ENCODE assay signal across 8 mouse cellular contexts in genomic region chr2:30092280-30092918, GRCm38 (mm10). TPM values are rescaled to one million over a fixed set of nuclear protein-coding genes. Genes with fewer than 3 reads are reported as not detected.
DNase-seq lines count a peak whose midpoint lies in the region; ATAC-seq and TF ChIP-seq lines count a peak whose summit lies in the region.

No protein-coding gene starts in this region.

- H3K4me2 ChIP-seq in heart, embryonic 13.5 days = peak overlapping the region; percentile 77
- H3K4me2 ChIP-seq in hindbrain, embryonic 13.5 days = peak overlapping the region; percentile 82
- peak overlapping the region; percentile 69 for H3K4me2 ChIP-seq in midbrain, embryonic 12.5 days (replicated peaks)

- H3K9ac ChIP-seq in heart, embryonic 13.5 days = peak overlapping the region; percentile 89
- peak overlapping the region; percentile 83 for H3K9ac ChIP-seq in MEL (ENCODE audit: control insufficient read depth, low read depth, low read length, poor library complexity, severe bottlenecking)
- H3K9ac ChIP-seq in hindbrain, embryonic 13.5 days = peak overlapping the region; percentile 71; the same call in 1 of the 2 replicates
- H3K9ac ChIP-seq in midbrain, embryonic 12.5 days (replicated peaks) = peak overlapping the region; percentile 60

- no peak for TF ChIP-seq CTCF in MEL (IDR thresholded peaks at IDR 0.05 in 2 of 3, conservative IDR thresholded peaks at IDR 0.05 in 1 of 3; ENCODE audit: control insufficient read depth in 1 of 3, insufficient read depth in 1 of 3, low read depth in 2 of 3, low read length in 3 of 3, poor library complexity in 1 of 3, severe bottlenecking in 1 of 3)

- H3K4me1 ChIP-seq in heart, embryonic 13.5 days = peaks cover 23% of the 10 kb centered on the region
- H3K4me1 ChIP-seq in MEL (ENCODE audit: control insufficient read depth in 1 of 2, insufficient read depth in 2 of 2, low read length in 2 of 2) = peaks cover 0 to 16% of the 10 kb centered on the region in 2 experiments; a peak in 2 of 4 replicates
- peaks cover 22% of the 10 kb centered on the region for H3K4me1 ChIP-seq in hindbrain, embryonic 13.5 days (replicated peaks)
- peaks cover 17% of the 10 kb centered on the region for H3K4me1 ChIP-seq in midbrain, embryonic 12.5 days

- TF ChIP-seq RAD21 in MEL (IDR thresholded peaks at IDR 0.05; ENCODE audit: low read depth, low read length) = no peak

- no peak for TF ChIP-seq POLR2A in MEL (IDR thresholded peaks at IDR 0.05; ENCODE audit: control insufficient read depth in 1 of 2, insufficient read depth in 1 of 2, low read depth in 1 of 2, low read length in 2 of 2, poor library complexity in 1 of 2)

- H3K79me2 ChIP-seq in MEL (ENCODE audit: control insufficient read depth, insufficient read depth, low read length, poor library complexity) = peaks cover 20% of the 10 kb centered on the region

- WGBS in heart, embryonic 13.5 days = 25% methylated on average over 6 of the region's 6 CpGs
- 60% methylated on average over 6 of the region's 6 CpGs for WGBS in hindbrain, embryonic 13.5 days
- 56% methylated on average over 6 of the region's 6 CpGs for WGBS in midbrain, embryonic 12.5 days

- H3K36me3 ChIP-seq in heart, embryonic 13.5 days = peaks cover 33% of the 10 kb centered on the region
- H3K36me3 ChIP-seq in MEL (ENCODE audit: control insufficient read depth in 1 of 2, insufficient read depth in 2 of 2, low read length in 2 of 2) = peaks cover 0 to 6% of the 10 kb centered on the region in 2 experiments; a peak in 1 of 4 replicates
- H3K36me3 ChIP-seq in hindbrain, embryonic 13.5 days = peaks cover 37% of the 10 kb centered on the region
- H3K36me3 ChIP-seq in midbrain, embryonic 12.5 days = peaks cover 16% of the 10 kb centered on the region

- peak overlapping the region; percentile 74 for H3K4me3 ChIP-seq in heart, embryonic 13.5 days
- H3K4me3 ChIP-seq in MEL (ENCODE audit: control insufficient read depth in 1 of 2, insufficient read depth in 1 of 2, low read depth in 2 of 2, low read length in 2 of 2) = peak overlapping the region in 1 of 2 experiments; percentile 90; a peak in 3 of 4 replicates
- peak overlapping the region; percentile 60 for H3K4me3 ChIP-seq in hindbrain, embryonic 13.5 days
- peak overlapping the region; percentile 64 for H3K4me3 ChIP-seq in midbrain, embryonic 12.5 days

- peak overlapping the region; percentile 60 for H3K27ac ChIP-seq in heart, embryonic 13.5 days (replicated peaks)
- no peak overlapping the region for H3K27ac ChIP-seq in MEL (ENCODE audit: control insufficient read depth, low read depth, low read length)
- H3K27ac ChIP-seq in hindbrain, embryonic 13.5 days = no peak overlapping the region; the same call in 1 of the 2 replicates
- no peak overlapping the region for H3K27ac ChIP-seq in midbrain, embryonic 12.5 days (replicated peaks)

- DNase-seq in heart, postnatal 14 days = no peak
- no peak for DNase-seq in MEL (ENCODE audit: low read depth, low spot score)
- no peak for DNase-seq in layer of hippocampus, postnatal 25 days (ENCODE audit: extremely low spot score in 1 of 2, low spot score in 1 of 2)
- DNase-seq in right cerebral cortex, adult 2 months (ENCODE audit: low spot score in 2 of 2) = no peak
- no peak for DNase-seq in frontal cortex, adult 2 months (ENCODE audit: extremely low spot score in 1 of 2, low spot score in 1 of 2)

- no peaks in the 10 kb centered on the region for H3K27me3 ChIP-seq in heart, embryonic 13.5 days (replicated peaks)
- H3K27me3 ChIP-seq in MEL (ENCODE audit: control insufficient read depth in 1 of 2, insufficient read depth in 2 of 2, low read length in 2 of 2) = no peaks in the 10 kb centered on the region
- H3K27me3 ChIP-seq in hindbrain, embryonic 13.5 days = no peaks in the 10 kb centered on the region
- H3K27me3 ChIP-seq in midbrain, embryonic 12.5 days = no peaks in the 10 kb centered on the region

- intact Hi-C loops in heart, postnatal 14 days (cut with DNase I) = loop anchor here (1.0 kb wide), 1 partner anchor 14 kb away; no protein-coding TSS in a partner anchor

- H3K9me3 ChIP-seq in heart, embryonic 13.5 days = no peaks in the 10 kb centered on the region
- H3K9me3 ChIP-seq in MEL (replicated peaks; ENCODE audit: insufficient read depth, low read length) = no peaks in the 10 kb centered on the region
- no peaks in the 10 kb centered on the region for H3K9me3 ChIP-seq in hindbrain, embryonic 13.5 days
- H3K9me3 ChIP-seq in midbrain, embryonic 12.5 days = no peaks in the 10 kb centered on the region

- no peak for TF ChIP-seq EP300 in MEL (IDR thresholded peaks at IDR 0.05; ENCODE audit: low read depth in 1 of 2, low read length in 2 of 2)

- no peak for ATAC-seq in heart, embryonic 13.5 days (ENCODE audit: extremely low read depth, insufficient number of reproducible peaks, low FRiP score, low TSS enrichment)
- ATAC-seq in hindbrain, embryonic 13.5 days (ENCODE audit: low FRiP score) = no peak
- no peak for ATAC-seq in midbrain, embryonic 12.5 days (ENCODE audit: low FRiP score, low read depth)

TF ChIP-seq in MEL, 35 proteins besides CTCF, POLR2A, EP300 and RAD21 (continues in another document):
- TF ChIP-seq MYC (IDR thresholded peaks at IDR 0.05; ENCODE audit: low read depth, low read length) = no peak
- TF ChIP-seq E2F4 (IDR thresholded peaks at IDR 0.05; ENCODE audit: borderline replicate concordance, low read depth, low read length) = no peak
- no peak for TF ChIP-seq ZC3H11A (IDR thresholded peaks at IDR 0.05; ENCODE audit: low read depth, low read length)
- TF ChIP-seq USF2 (IDR thresholded peaks at IDR 0.05; ENCODE audit: borderline replicate concordance in 1 of 2, insufficient read depth in 1 of 2, low read depth in 1 of 2, low read length in 2 of 2) = no peak
- TF ChIP-seq SMC3 (IDR thresholded peaks at IDR 0.05; ENCODE audit: low read depth, low read length) = no peak
- no peak for TF ChIP-seq ZKSCAN1 (IDR thresholded peaks at IDR 0.05; ENCODE audit: low read depth, low read length)
- TF ChIP-seq TBP (IDR thresholded peaks at IDR 0.05; ENCODE audit: low read depth, low read length) = no peak

RNA-seq across cellular contexts. Expression of gene Zdhhc12, which starts 1.0 kb away (rescaled TPM):
- polyA plus RNA-seq in heart, embryonic 13.5 days (2015; fragmentation: Nextera tagmentation; extraction: Ambion mirVana) = 36.5 and 45.5 TPM in 2 replicates
- 1 to 10 TPM; 5.2 to 5.6 TPM for total RNA-seq in heart, postnatal 14 days (2021)
- 22.6 and 25.1 TPM in 2 replicates for total RNA-seq in MEL (2012; rRNA removed)
- 10 to 100 TPM in 1 of 2 experiments, not detected in 1; 42.1 TPM for polyA plus RNA-seq in MEL (2012; ENCODE audit: insufficient read depth in 1 of 2, insufficient read length in 2 of 2, low read depth in 1 of 2, low replicate concordance in 2 of 2, missing spikeins in 1 of 2)
- 24.2 TPM in 2 replicates for polyA plus RNA-seq in hindbrain, embryonic 13.5 days (2015; fragmentation: Nextera tagmentation; extraction: Ambion mirVana)
- polyA plus RNA-seq in midbrain, embryonic 12.5 days (2016; fragmentation: Nextera tagmentation; extraction: Ambion mirVana) = 22.8 and 23.9 TPM in 2 replicates
- 10 to 100 TPM in 1 of 2 experiments, 1 to 10 TPM in 1; 9.9 to 11.4 TPM for total RNA-seq in layer of hippocampus, postnatal 25 days (2021)
- 20.8 and 21.4 TPM in 2 replicates for polyA plus RNA-seq in frontal cortex, adult 2 months (2012; rRNA removed)

RNA-seq across cellular contexts. Expression of gene Pkn3, which starts 14.9 kb away (rescaled TPM):
- polyA plus RNA-seq in heart, embryonic 13.5 days (2015; fragmentation: Nextera tagmentation; extraction: Ambion mirVana) = 13.1 and 13.2 TPM in 2 replicates
- total RNA-seq in heart, postnatal 14 days (2021) = 10 to 100 TPM; 10.3 to 12.2 TPM
- 2.0 and 2.9 TPM in 2 replicates for total RNA-seq in MEL (2012; rRNA removed)
- 1 to 10 TPM in 1 of 2 experiments, not detected in 1; 5.8 TPM for polyA plus RNA-seq in MEL (2012; ENCODE audit: insufficient read depth in 1 of 2, insufficient read length in 2 of 2, low read depth in 1 of 2, low replicate concordance in 2 of 2, missing spikeins in 1 of 2)
- polyA plus RNA-seq in hindbrain, embryonic 13.5 days (2015; fragmentation: Nextera tagmentation; extraction: Ambion mirVana) = 1.9 and 2.3 TPM in 2 replicates
- 8.7 and 9.2 TPM in 2 replicates for polyA plus RNA-seq in midbrain, embryonic 12.5 days (2016; fragmentation: Nextera tagmentation; extraction: Ambion mirVana)
- total RNA-seq in layer of hippocampus, postnatal 25 days (2021) = 1 to 10 TPM; 1.2 to 1.9 TPM
- 2.0 and 2.7 TPM in 2 replicates for polyA plus RNA-seq in frontal cortex, adult 2 months (2012; rRNA removed)

RNA-seq across cellular contexts. Expression of gene Zer1, which starts 32.0 kb away (rescaled TPM):
- 5.6 and 6.3 TPM in 2 replicates for polyA plus RNA-seq in heart, embryonic 13.5 days (2015; fragmentation: Nextera tagmentation; extraction: Ambion mirVana)
- 10 to 100 TPM; 25.1 to 27.7 TPM for total RNA-seq in heart, postnatal 14 days (2021)
- total RNA-seq in MEL (2012; rRNA removed) = 3.9 and 4.3 TPM in 2 replicates
- 10 to 100 TPM in 1 of 2 experiments, not detected in 1; 14.0 TPM for polyA plus RNA-seq in MEL (2012; ENCODE audit: insufficient read depth in 1 of 2, insufficient read length in 2 of 2, low read depth in 1 of 2, low replicate concordance in 2 of 2, missing spikeins in 1 of 2)
- 14.1 and 15.2 TPM in 2 replicates for polyA plus RNA-seq in hindbrain, embryonic 13.5 days (2015; fragmentation: Nextera tagmentation; extraction: Ambion mirVana)
- polyA plus RNA-seq in midbrain, embryonic 12.5 days (2016; fragmentation: Nextera tagmentation; extraction: Ambion mirVana) = 11.6 and 11.7 TPM in 2 replicates
- 100 to 1,000 TPM; 191 to 213 TPM for total RNA-seq in layer of hippocampus, postnatal 25 days (2021)
- polyA plus RNA-seq in frontal cortex, adult 2 months (2012; rRNA removed) = 146 and 169 TPM in 2 replicates

RNA-seq across cellular contexts. Expression of gene Set, which starts 35.2 kb away (rescaled TPM):
- 214 and 239 TPM in 2 replicates for polyA plus RNA-seq in heart, embryonic 13.5 days (2015; fragmentation: Nextera tagmentation; extraction: Ambion mirVana)
- total RNA-seq in heart, postnatal 14 days (2021) = 10 to 100 TPM; 93.9 to 97.0 TPM
- total RNA-seq in MEL (2012; rRNA removed) = 580 and 633 TPM in 2 replicates
- polyA plus RNA-seq in MEL (2012; ENCODE audit: insufficient read depth in 1 of 2, insufficient read length in 2 of 2, low read depth in 1 of 2, low replicate concordance in 2 of 2, missing spikeins in 1 of 2) = 100 to 1,000 TPM; 250 to 973 TPM
- polyA plus RNA-seq in hindbrain, embryonic 13.5 days (2015; fragmentation: Nextera tagmentation; extraction: Ambion mirVana) = 400 TPM in 2 replicates
- 627 and 693 TPM in 2 replicates for polyA plus RNA-seq in midbrain, embryonic 12.5 days (2016; fragmentation: Nextera tagmentation; extraction: Ambion mirVana)
- total RNA-seq in layer of hippocampus, postnatal 25 days (2021) = 100 to 1,000 TPM; 187 to 188 TPM
- 226 and 229 TPM in 2 replicates for polyA plus RNA-seq in frontal cortex, adult 2 months (2012; rRNA removed)

RNA-seq across cellular contexts. Expression of gene Tbc1d13, which starts 41.1 kb away (rescaled TPM):
- 5.1 and 5.5 TPM in 2 replicates for polyA plus RNA-seq in heart, embryonic 13.5 days (2015; fragmentation: Nextera tagmentation; extraction: Ambion mirVana)
- 10 to 100 TPM; 18.8 to 19.6 TPM for total RNA-seq in heart, postnatal 14 days (2021)
- 49.1 and 62.4 TPM in 2 replicates for total RNA-seq in MEL (2012; rRNA removed)
- polyA plus RNA-seq in MEL (2012; ENCODE audit: insufficient read depth in 1 of 2, insufficient read length in 2 of 2, low read depth in 1 of 2, low replicate concordance in 2 of 2, missing spikeins in 1 of 2) = 10 to 100 TPM in 1 of 2 experiments, not detected in 1; 78.5 TPM
- 11.9 and 14.6 TPM in 2 replicates for polyA plus RNA-seq in hindbrain, embryonic 13.5 days (2015; fragmentation: Nextera tagmentation; extraction: Ambion mirVana)
- polyA plus RNA-seq in midbrain, embryonic 12.5 days (2016; fragmentation: Nextera tagmentation; extraction: Ambion mirVana) = 11.2 and 12.9 TPM in 2 replicates
- total RNA-seq in layer of hippocampus, postnatal 25 days (2021) = 10 to 100 TPM; 59.0 to 61.6 TPM
- 44.3 and 45.3 TPM in 2 replicates for polyA plus RNA-seq in frontal cortex, adult 2 months (2012; rRNA removed)
